Mouse (Mus musculus) CH12.LX (cell line): ENCODE data around the gene I0C0044D17Rik. TPM values are rescaled to one million over a fixed set of nuclear protein-coding genes. Genes with fewer than 3 reads are reported as not detected.

Source experiments
- DNase-seq: peaks from one replicate; pipeline ENCODE4 v3.0.0-alpha.2; 2013; ENCODE audit errors: extremely low read depth
- H3K27ac ChIP-seq: 2 replicates; pipeline ENCODE4 v1.5.1; 2012; ENCODE audit warnings: low read depth, mild to moderate bottlenecking, control low read depth, moderate library complexity; ENCODE audit not compliant: insufficient read depth
- H3K27me3 ChIP-seq: replicated peaks from 2 replicates; pipeline ENCODE3; 2012; ENCODE audit warnings: inconsistent platforms
- H3K36me3 ChIP-seq, 2 experiments: replicated peaks in 1 of 2; 2 replicates each; pipeline versions ENCODE3 to v1.6.1; 2012; ENCODE audit warnings: inconsistent platforms in 1 of 2, low read length in 1 of 2, mild to moderate bottlenecking in 1 of 2, mixed read lengths in 1 of 2, moderate library complexity in 1 of 2; ENCODE audit not compliant: control insufficient read depth in 1 of 2, insufficient read depth in 1 of 2
- H3K4me1 ChIP-seq, 2 experiments: 2 replicates each; pipeline ENCODE4 v1.6.1; 2012; ENCODE audit warnings: inconsistent platforms in 1 of 2, moderate library complexity in 1 of 2; ENCODE audit not compliant: insufficient read depth in 2 of 2, control insufficient read depth in 1 of 2
- H3K4me2 ChIP-seq: 2 replicates; pipeline ENCODE4 v1.6.1; 2012; ENCODE audit warnings: low read depth, mild to moderate bottlenecking, control low read depth; ENCODE audit not compliant: poor library complexity, insufficient read depth, severe bottlenecking
- H3K4me3 ChIP-seq, 3 experiments: fragments of 150-350 bp in 1 of 3; sonication (generic) in 1 of 3; replicated peaks in 1 of 3; 2 replicates each; pipeline versions ENCODE3 to v1.5.1; 2011 to 2012; ENCODE audit warnings: low read depth in 2 of 3, low read length in 2 of 3, mild to moderate bottlenecking in 2 of 3, moderate library complexity in 2 of 3, control low read depth in 1 of 3, improper control_type of control experiment in 1 of 3, inconsistent platforms in 1 of 3, mixed read lengths in 1 of 3; ENCODE audit not compliant: poor library complexity in 1 of 3
- H3K79me2 ChIP-seq: replicated peaks from 2 replicates; pipeline ENCODE4 v1.6.1; 2012; ENCODE audit warnings: mild to moderate bottlenecking, moderate library complexity; ENCODE audit not compliant: control insufficient read depth, poor library complexity, insufficient read depth, severe bottlenecking; ENCODE audit errors: extremely low read depth
- H3K9ac ChIP-seq: 2 replicates; pipeline ENCODE4 v1.6.1; 2012; ENCODE audit warnings: low read depth, mild to moderate bottlenecking, control low read depth, moderate library complexity; ENCODE audit not compliant: insufficient read depth
- H3K9me3 ChIP-seq: replicated peaks from 2 replicates; pipeline ENCODE3; 2012; ENCODE audit warnings: low read length, inconsistent platforms, mixed read lengths
- EP300 ChIP-seq: IDR thresholded peaks from 2 replicates; pipeline ENCODE4 v1.6.1; 2011; ENCODE audit warnings: low read length, improper control_type of control experiment
- HCFC1 ChIP-seq: IDR thresholded peaks from 2 replicates; pipeline ENCODE4 v1.6.1; 2012; ENCODE audit warnings: low read depth, mild to moderate bottlenecking, inconsistent platforms, low read length, improper control_type of control experiment
- JUN ChIP-seq: IDR thresholded peaks from 2 replicates; pipeline ENCODE4 v1.6.1; 2011; ENCODE audit warnings: low read depth, mild to moderate bottlenecking, low read length, improper control_type of control experiment, moderate library complexity; ENCODE audit not compliant: insufficient read depth
- JUND ChIP-seq: conservative IDR thresholded peaks from 2 replicates; pipeline ENCODE4 v1.6.1; 2011; ENCODE audit warnings: low read depth, low read length, improper control_type of control experiment
- MAX ChIP-seq: IDR thresholded peaks from 2 replicates; pipeline ENCODE4 v1.6.1; 2011; ENCODE audit warnings: low read length, improper control_type of control experiment
- MAZ ChIP-seq: IDR thresholded peaks from 2 replicates; pipeline ENCODE4 v1.6.1; 2012; ENCODE audit warnings: low read depth, mild to moderate bottlenecking, inconsistent platforms, low read length, improper control_type of control experiment, moderate library complexity
- MEF2A ChIP-seq: IDR thresholded peaks from 2 replicates; pipeline ENCODE4 v1.6.1; 2014; ENCODE audit warnings: low read depth, mild to moderate bottlenecking, inconsistent platforms, low read length, improper control_type of control experiment, borderline replicate concordance
- MYC ChIP-seq: IDR thresholded peaks from 2 replicates; pipeline ENCODE4 v1.6.1; 2011; ENCODE audit warnings: low read depth, mild to moderate bottlenecking, improper control_type of control experiment, low read length
- NELFE ChIP-seq: IDR thresholded peaks from 2 replicates; pipeline ENCODE4 v1.6.1; 2011; ENCODE audit warnings: low read depth, low read length, improper control_type of control experiment
- NRF1 ChIP-seq: IDR thresholded peaks from 2 replicates; pipeline ENCODE4 v1.6.1; 2014; ENCODE audit warnings: low read depth, mild to moderate bottlenecking, inconsistent platforms, low read length, improper control_type of control experiment, moderate library complexity
- PAX5 ChIP-seq: IDR thresholded peaks from 2 replicates; pipeline ENCODE4 v1.6.1; 2012; ENCODE audit warnings: low read length, inconsistent platforms, mixed read lengths
- POLR2A ChIP-seq: IDR thresholded peaks from 2 replicates; pipeline ENCODE4 v1.6.1; 2011; ENCODE audit warnings: low read depth, mild to moderate bottlenecking, improper control_type of control experiment, low read length
- POLR2AphosphoS2 ChIP-seq: IDR thresholded peaks from 2 replicates; pipeline ENCODE4 v1.6.1; 2011; ENCODE audit warnings: low read depth, low read length, improper control_type of control experiment
- RCOR1 ChIP-seq: conservative IDR thresholded peaks from 2 replicates; pipeline ENCODE4 v1.6.1; 2012; ENCODE audit warnings: low read depth, mild to moderate bottlenecking, inconsistent platforms, low read length, improper control_type of control experiment
- SIN3A ChIP-seq: IDR thresholded peaks from 2 replicates; pipeline ENCODE4 v1.6.1; 2012; ENCODE audit warnings: low read length, improper control_type of control experiment, inconsistent platforms
- TBP ChIP-seq: conservative IDR thresholded peaks from 2 replicates; pipeline ENCODE4 v1.6.1; 2011; ENCODE audit warnings: low read depth, low read length, improper control_type of control experiment
- USF1 ChIP-seq: IDR thresholded peaks from 2 replicates; pipeline ENCODE4 v1.6.1; 2014; ENCODE audit warnings: low read depth, mild to moderate bottlenecking, inconsistent platforms, low read length, improper control_type of control experiment
- ZMIZ1 ChIP-seq: IDR thresholded peaks from 2 replicates; pipeline ENCODE4 v1.6.1; 2012; ENCODE audit warnings: low read depth, mild to moderate bottlenecking, inconsistent platforms, low read length, improper control_type of control experiment
- dilution Hi-C: fragments of 300-500 bp; cut with MboI; formaldehyde crosslinking; loops from 2 replicates; pipeline ENCODE4 v1.14.3; 2020; ENCODE audit warnings: low sequenced_read_pairs; ENCODE audit not compliant: extremely low pct_unique_long_range_greater_than_20kb, extremely low pct_ligation_motif_present
- in situ Hi-C: fragments of 300-500 bp; cut with MboI; formaldehyde crosslinking; loops from 3 replicates; pipeline ENCODE4 v1.14.3; 2019; ENCODE audit warnings: low sequenced_read_pairs, low pct_ligation_motif_present, low pct_unique_long_range_greater_than_20kb, mixed read lengths
- polyA plus RNA-seq: library from polyadenylated mRNA; unstranded; fragments of >175 nt; gene quantifications from 2 replicates; pipeline ENCODE4 v1.2.1, GENCODE M21; 2012; ENCODE audit warnings: low read depth; ENCODE audit not compliant: insufficient read length
- total RNA-seq, 2 experiments: library from RNA; depleted of rRNA; stranded (reverse); fragments of 300-350 nt in 1 of 2; fragments of >200 nt in 1 of 2; gene quantifications; 2 replicates each; pipeline ENCODE4 v1.2.3; 2012 to 2014

Gene I0C0044D17Rik
- total and polyA plus RNA-seq, 3 experiments, result not detected

DNA sequence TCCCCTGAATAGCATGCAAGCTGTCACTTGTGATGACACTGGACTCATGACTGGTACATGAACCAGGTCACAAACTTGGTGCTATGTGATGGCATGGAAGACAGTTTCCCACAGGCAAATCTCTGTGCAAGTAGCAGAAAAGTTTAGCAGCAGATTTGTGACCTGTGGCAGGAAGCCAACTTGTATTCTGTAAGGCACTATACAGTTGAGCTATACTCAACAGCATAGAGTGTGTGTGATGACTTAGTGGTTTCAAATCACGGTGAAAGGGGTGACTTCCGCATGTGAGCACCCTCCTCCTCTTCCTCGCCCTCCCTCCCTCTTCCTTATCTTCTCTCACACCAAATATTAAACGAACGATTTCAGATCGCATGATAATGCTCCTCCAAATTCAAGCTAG is 46.2 kb downstream of the I0C0044D17Rik start:
- no peaks in the 10 kb centered on the region for H3K79me2 ChIP-seq
- DNase-seq, result no peak
- H3K27me3 ChIP-seq, result no peaks in the 10 kb centered on the region
- H3K27ac ChIP-seq, result no peak overlapping the region
- H3K36me3 ChIP-seq, result no peaks in the 10 kb centered on the region
- H3K9me3 ChIP-seq, result peaks cover 93% of the 10 kb centered on the region
- H3K9ac ChIP-seq, result no peak overlapping the region
- in situ Hi-C loops (no loop called here), dilution Hi-C loops (no loop called here)
- H3K4me3 ChIP-seq, result no peak overlapping the region
- H3K4me1 ChIP-seq, result no peaks in the 10 kb centered on the region
- TF ChIP-seq MEF2A, result no peak
- TF ChIP-seq MYC, result no peak
- no peak for TF ChIP-seq TBP
- TF ChIP-seq ZMIZ1, result no peak
- TF ChIP-seq POLR2AphosphoS2, result no peak
- no peak for TF ChIP-seq JUND
- no peak for TF ChIP-seq NRF1
- no peak for TF ChIP-seq POLR2A
- TF ChIP-seq MAZ, result no peak
- TF ChIP-seq SIN3A, result no peak
- TF ChIP-seq USF1, result no peak
- no peak for TF ChIP-seq JUN
- TF ChIP-seq HCFC1, result no peak
- TF ChIP-seq NELFE, result no peak
- no peak for TF ChIP-seq RCOR1
- TF ChIP-seq, all 38 proteins: peak for 0
- H3K4me2 ChIP-seq, result no peak overlapping the region

DNA sequence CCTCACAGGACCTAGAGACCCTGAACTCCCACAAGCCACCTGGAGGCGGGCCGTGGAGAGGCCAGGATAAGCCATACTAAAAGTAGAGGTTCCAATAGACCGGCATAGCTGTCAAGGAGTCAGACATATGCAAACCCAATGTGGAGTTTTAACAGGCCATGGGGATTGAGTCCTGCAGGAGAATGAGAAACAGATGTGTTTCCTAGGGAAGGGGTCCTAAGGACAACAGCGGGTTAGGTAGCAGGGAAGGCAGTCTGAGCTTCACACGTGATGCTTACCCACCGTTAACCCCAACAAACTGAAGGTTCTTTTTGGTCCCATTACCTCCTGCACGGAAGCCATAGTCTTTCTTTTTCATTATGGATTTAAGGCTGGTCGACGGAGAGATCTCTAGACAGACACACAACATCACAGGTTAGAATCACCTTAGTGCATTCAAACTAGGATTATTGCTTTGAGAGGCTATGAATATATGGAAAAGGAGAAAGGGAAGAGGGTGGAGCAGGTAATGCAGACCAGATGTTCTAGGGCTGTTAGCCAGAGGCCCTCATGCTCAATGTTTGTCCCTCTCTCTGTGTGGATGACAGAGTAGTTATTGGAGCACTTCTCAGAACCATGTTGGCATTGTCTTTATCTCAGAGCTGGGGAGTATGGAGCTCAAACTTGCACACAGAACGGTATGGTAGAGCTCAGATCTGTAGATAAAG is 46.8 kb downstream of the I0C0044D17Rik start:
- dilution Hi-C loops (no loop called here), in situ Hi-C loops (no loop called here)
- H3K9ac ChIP-seq, result no peak overlapping the region
- TF ChIP-seq MAX (no peak), MYC (no peak), PAX5 (no peak), JUN (no peak), EP300 (no peak)
- H3K4me1 ChIP-seq, result no peaks in the 10 kb centered on the region
- no peaks in the 10 kb centered on the region for H3K36me3 ChIP-seq
- H3K27me3 ChIP-seq, result no peaks in the 10 kb centered on the region
- H3K27ac ChIP-seq, result no peak overlapping the region
- no peak overlapping the region for H3K4me3 ChIP-seq
- no peak overlapping the region for H3K4me2 ChIP-seq
- DNase-seq, result no peak
- no peaks in the 10 kb centered on the region for H3K79me2 ChIP-seq
- H3K9me3 ChIP-seq, result peaks cover 92% of the 10 kb centered on the region
